Mouse (Mus musculus): Measurements from ENCODE around the gene Zfp324. TPM values are rescaled to one million over a fixed set of nuclear protein-coding genes. Genes with fewer than 3 reads are reported as not detected.

The Zfp324 gene
- total RNA-seq, 2 experiments from 2014 or later, result 3.1 to 3.7 TPM

- peak; percentile 71 for ATAC-seq (replicated peaks; ENCODE audit: low FRiP score, low TSS enrichment, poor library complexity, severe bottlenecking)
Measured at GRCm38 (mm10) chr7:12961511-12962141, 4.0 kb upstream of the Zfp324 start.

GRCm38 (mm10) chr7:12966104-12966845 lies 637 bp downstream of the Zfp324 start:
- ATAC-seq (replicated peaks; ENCODE audit: low FRiP score, low TSS enrichment, poor library complexity, severe bottlenecking), result peak; percentile 55

GRCm38 (mm10) chr7:12970906-12971305 lies 5.3 kb downstream of the Zfp324 start:
- ATAC-seq (replicated peaks; ENCODE audit: low FRiP score, low TSS enrichment, poor library complexity, severe bottlenecking), result no peak

GRCm38 (mm10) chr7:12977682-12978389 lies 12.2 kb downstream of the Zfp324 start, which contains the start of gene Zfp446:
Gene Zfp446 (plus strand): TSS chr7:12977848.
- peak; percentile 96 for ATAC-seq (replicated peaks; ENCODE audit: low FRiP score, low TSS enrichment, poor library complexity, severe bottlenecking)

- no peak for ATAC-seq (replicated peaks; ENCODE audit: low FRiP score, low TSS enrichment, poor library complexity, severe bottlenecking)
Measured at GRCm38 (mm10) chr7:12978931-12979722, 13.5 kb downstream of the Zfp324 start.

- ATAC-seq (replicated peaks; ENCODE audit: low FRiP score, low TSS enrichment, poor library complexity, severe bottlenecking), result no peak
Measured at GRCm38 (mm10) chr7:12979776-12980175, 14.1 kb downstream of the Zfp324 start.

GRCm38 (mm10) chr7:12980291-12980690 lies 14.7 kb downstream of the Zfp324 start:
- ATAC-seq (replicated peaks; ENCODE audit: low FRiP score, low TSS enrichment, poor library complexity, severe bottlenecking), result no peak

- ATAC-seq (replicated peaks; ENCODE audit: low FRiP score, low TSS enrichment, poor library complexity, severe bottlenecking), result peak; percentile 38; the same call in 1 of the 2 replicates
Measured at GRCm38 (mm10) chr7:12985724-12986123, 20.1 kb downstream of the Zfp324 start.

- ATAC-seq (replicated peaks; ENCODE audit: low FRiP score, low TSS enrichment, poor library complexity, severe bottlenecking), result no peak
Measured at GRCm38 (mm10) chr7:12986906-12987305, 21.3 kb downstream of the Zfp324 start.

GRCm38 (mm10) chr7:12987409-12988189 lies 22.0 kb downstream of the Zfp324 start:
- ATAC-seq (replicated peaks; ENCODE audit: low FRiP score, low TSS enrichment, poor library complexity, severe bottlenecking), result peak; percentile 49

GRCm38 (mm10) chr7:12992222-12992621 lies 26.6 kb downstream of the Zfp324 start:
- peak; percentile 69 for ATAC-seq (replicated peaks; ENCODE audit: low FRiP score, low TSS enrichment, poor library complexity, severe bottlenecking)

GRCm38 (mm10) chr7:12993148-12993547 lies 27.5 kb downstream of the Zfp324 start:
- ATAC-seq (replicated peaks; ENCODE audit: low FRiP score, low TSS enrichment, poor library complexity, severe bottlenecking), result no peak

- ATAC-seq (replicated peaks; ENCODE audit: low FRiP score, low TSS enrichment, poor library complexity, severe bottlenecking), result no peak
Measured at GRCm38 (mm10) chr7:12995862-12996261, 30.2 kb downstream of the Zfp324 start.

GRCm38 (mm10) chr7:12997230-12997629 lies 31.6 kb downstream of the Zfp324 start:
- no peak for ATAC-seq (replicated peaks; ENCODE audit: low FRiP score, low TSS enrichment, poor library complexity, severe bottlenecking)

GRCm38 (mm10) chr7:12998053-12998452 lies 32.4 kb downstream of the Zfp324 start, which contains the start of gene Slc27a5:
Gene Slc27a5 (minus strand): TSS chr7:12998192.
- no peak for ATAC-seq (replicated peaks; ENCODE audit: low FRiP score, low TSS enrichment, poor library complexity, severe bottlenecking)

- ATAC-seq (replicated peaks; ENCODE audit: low FRiP score, low TSS enrichment, poor library complexity, severe bottlenecking), result no peak
Measured at GRCm38 (mm10) chr7:12998851-12999250, 33.2 kb downstream of the Zfp324 start, which contains the start of gene Trim28. Gene Trim28 (plus strand): TSS chr7:12999114.

- ATAC-seq (replicated peaks; ENCODE audit: low FRiP score, low TSS enrichment, poor library complexity, severe bottlenecking), result no peak
Measured at GRCm38 (mm10) chr7:13001584-13001983, 35.9 kb downstream of the Zfp324 start.

GRCm38 (mm10) chr7:13003380-13003779 lies 37.7 kb downstream of the Zfp324 start:
- ATAC-seq (replicated peaks; ENCODE audit: low FRiP score, low TSS enrichment, poor library complexity, severe bottlenecking), result no peak

GRCm38 (mm10) chr7:13006011-13006410 lies 40.4 kb downstream of the Zfp324 start:
- ATAC-seq (replicated peaks; ENCODE audit: low FRiP score, low TSS enrichment, poor library complexity, severe bottlenecking), result no peak

All from megakaryocyte-erythroid progenitor cell, adult 5-6 weeks (primary cell).